Mouse (Mus musculus): ENCODE data around the gene Ssr1. TPM values are rescaled to one million over a fixed set of nuclear protein-coding genes. Genes with fewer than 3 reads are reported as not detected.

Ssr1 gene
- polyA plus RNA-seq, 1 experiment from 2014 or later, result 64.0 TPM

DNA sequence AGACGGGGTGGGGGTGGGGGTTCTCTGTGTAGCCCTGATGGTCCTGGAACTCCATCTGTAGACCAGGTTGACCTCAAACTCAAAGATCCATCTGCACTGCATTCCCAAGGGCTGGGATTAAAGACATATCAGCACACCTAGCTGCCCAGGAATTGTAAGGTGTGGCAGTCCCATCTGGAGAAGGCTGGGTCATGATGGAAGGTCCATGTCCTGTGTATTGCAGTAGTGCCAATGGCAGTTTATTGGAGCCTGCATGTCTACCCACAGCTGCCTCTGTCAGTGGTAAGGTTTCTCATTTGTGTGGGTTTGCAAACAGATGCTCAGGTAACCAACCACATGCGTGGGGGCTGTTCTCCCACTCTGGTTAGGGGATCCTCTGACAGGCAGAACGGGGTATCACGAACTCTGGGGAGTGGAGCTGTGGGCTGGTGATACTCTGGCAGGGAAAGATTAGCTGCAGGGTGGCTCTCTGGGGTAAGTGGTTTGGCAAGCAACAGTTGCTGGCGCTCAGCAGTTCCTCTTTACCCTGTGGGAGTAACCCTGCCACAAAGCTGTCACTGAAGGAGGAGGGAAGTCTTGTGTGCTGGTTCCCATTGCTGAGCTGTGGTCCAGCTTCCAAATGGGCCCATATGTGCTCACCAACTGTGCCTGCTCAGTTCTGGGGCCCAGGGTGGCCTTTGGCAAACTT lies 15.8 kb upstream of the Ssr1 start:
- H3K27me3 ChIP-seq, result no peaks in the 10 kb centered on the region
- H3K4me1 ChIP-seq (replicated peaks), result no peaks in the 10 kb centered on the region
- H3K9me3 ChIP-seq, result no peaks in the 10 kb centered on the region
- no peak overlapping the region for H3K9ac ChIP-seq
- no peak for ATAC-seq (ENCODE audit: low FRiP score, low read depth)
- no peak overlapping the region for H3K4me2 ChIP-seq
- no peak overlapping the region for H3K27ac ChIP-seq (replicated peaks)
- no peaks in the 10 kb centered on the region for H3K36me3 ChIP-seq
- 86% methylated on average over 5 of the region's 5 CpGs for WGBS
- H3K4me3 ChIP-seq, result no peak overlapping the region

- H3K9me3 ChIP-seq, result no peaks in the 10 kb centered on the region
- WGBS, result 95% methylated on average over 2 of the region's 2 CpGs
- no peak overlapping the region for H3K4me3 ChIP-seq
- H3K36me3 ChIP-seq, result no peaks in the 10 kb centered on the region
- no peak for ATAC-seq (ENCODE audit: low FRiP score, low read depth)
- H3K9ac ChIP-seq, result no peak overlapping the region
- no peak overlapping the region for H3K4me2 ChIP-seq
- no peak overlapping the region for H3K27ac ChIP-seq (replicated peaks)
- no peaks in the 10 kb centered on the region for H3K27me3 ChIP-seq
- H3K4me1 ChIP-seq (replicated peaks), result no peaks in the 10 kb centered on the region
Measured at GRCm38 (mm10) chr13:38007972-38008371, 14.0 kb upstream of the Ssr1 start.

- H3K27me3 ChIP-seq, result no peaks in the 10 kb centered on the region
- H3K4me1 ChIP-seq (replicated peaks), result no peaks in the 10 kb centered on the region
- 47% methylated on average over 1 of the region's 1 CpGs for WGBS
- H3K9me3 ChIP-seq, result no peaks in the 10 kb centered on the region
- no peak for ATAC-seq (ENCODE audit: low FRiP score, low read depth)
- no peaks in the 10 kb centered on the region for H3K36me3 ChIP-seq
- no peak overlapping the region for H3K4me3 ChIP-seq
- no peak overlapping the region for H3K27ac ChIP-seq (replicated peaks)
- no peak overlapping the region for H3K9ac ChIP-seq
- H3K4me2 ChIP-seq, result no peak overlapping the region
Measured at GRCm38 (mm10) chr13:38002461-38002860, 8.4 kb upstream of the Ssr1 start.

DNA sequence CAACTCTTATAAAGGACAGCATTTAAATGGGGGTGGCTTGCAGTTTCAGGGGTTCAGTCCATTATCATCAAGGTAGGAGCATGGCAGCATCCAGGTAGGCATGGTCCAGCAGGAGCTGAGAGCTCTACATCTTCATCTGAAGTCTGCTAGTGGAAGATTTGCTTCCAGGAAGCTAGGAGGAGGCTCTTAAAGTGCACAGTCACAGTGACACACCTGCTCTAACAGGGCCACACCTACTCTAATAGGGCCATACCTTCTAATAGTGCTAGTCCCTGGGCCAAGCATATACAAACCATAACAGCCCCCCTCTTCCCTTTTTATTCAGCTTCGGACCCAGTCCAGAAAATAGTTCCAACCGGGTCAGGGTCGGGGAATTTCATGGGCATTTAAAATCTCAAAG lies 5.7 kb upstream of the Ssr1 start:
- no peak overlapping the region for H3K9ac ChIP-seq
- no peak overlapping the region for H3K4me2 ChIP-seq
- H3K4me3 ChIP-seq, result no peak overlapping the region
- H3K36me3 ChIP-seq, result no peaks in the 10 kb centered on the region
- no peaks in the 10 kb centered on the region for H3K27me3 ChIP-seq
- no peaks in the 10 kb centered on the region for H3K9me3 ChIP-seq
- ATAC-seq (ENCODE audit: low FRiP score, low read depth), result no peak
- H3K4me1 ChIP-seq (replicated peaks), result peaks cover under 1% of the 10 kb centered on the region; the same call in 1 of the 2 replicates
- H3K27ac ChIP-seq (replicated peaks), result no peak overlapping the region
- WGBS, result 75% methylated on average over 3 of the region's 3 CpGs

DNA sequence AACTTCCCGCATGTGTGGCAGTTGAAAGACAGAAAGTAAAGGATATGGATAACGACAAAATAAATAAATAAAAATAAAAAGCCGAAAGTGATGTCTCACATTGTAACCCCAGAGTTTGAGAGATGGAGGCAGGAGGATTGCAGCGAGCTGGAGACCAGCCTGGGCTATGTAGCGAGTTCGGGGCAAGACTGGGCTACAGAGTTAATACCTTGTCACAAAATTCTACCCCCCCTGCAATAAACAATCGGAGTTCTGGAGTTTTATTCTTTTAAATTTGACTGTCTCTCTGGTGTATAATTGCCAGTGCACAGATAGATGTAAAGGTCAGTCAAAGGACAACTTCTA lies 360 bp upstream of the Ssr1 start:
- ATAC-seq (ENCODE audit: low FRiP score, low read depth), result peak; percentile 71
- H3K9me3 ChIP-seq, result no peaks in the 10 kb centered on the region
- peak overlapping the region; percentile 75 for H3K4me2 ChIP-seq
- peak overlapping the region; percentile 30 for H3K9ac ChIP-seq
- no peaks in the 10 kb centered on the region for H3K27me3 ChIP-seq
- H3K4me3 ChIP-seq, result peak overlapping the region; percentile 88
- 22% methylated on average over 7 of the region's 7 CpGs for WGBS
- H3K27ac ChIP-seq (replicated peaks), result peak overlapping the region; percentile 72
- H3K4me1 ChIP-seq (replicated peaks), result peaks cover 16% of the 10 kb centered on the region
- H3K36me3 ChIP-seq, result peaks cover 18% of the 10 kb centered on the region

DNA sequence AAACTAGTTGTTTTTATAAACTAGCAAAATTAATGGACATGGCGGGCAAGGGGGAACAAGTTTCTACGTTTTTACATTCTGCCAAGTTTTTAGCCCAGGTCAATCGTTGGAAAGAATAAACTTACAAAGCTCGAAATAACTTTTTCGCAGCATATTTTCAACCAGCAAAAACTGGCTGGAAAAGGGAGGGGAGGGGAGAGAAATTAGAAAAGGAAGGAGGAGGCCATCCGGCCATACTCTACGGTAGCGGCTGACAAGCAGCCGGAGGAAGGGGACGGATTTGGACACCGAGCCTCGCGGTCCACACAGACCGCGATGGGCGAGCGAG lies 677 bp downstream of the Ssr1 start:
- Histone ChIP-seq H3K27me3 (no peaks in the 10 kb centered on the region), H3K4me1 (replicated peaks) (peaks cover 16% of the 10 kb centered on the region), H3K4me3 (peak overlapping the region; percentile 88), H3K27ac (replicated peaks) (peak overlapping the region; percentile 94), H3K36me3 (peaks cover 27% of the 10 kb centered on the region), H3K4me2 (peak overlapping the region; percentile 75), H3K9me3 (no peaks in the 10 kb centered on the region), H3K9ac (peak overlapping the region; percentile 89)
- WGBS, result under 1% methylated on average over 17 of the region's 17 CpGs
- ATAC-seq (ENCODE audit: low FRiP score, low read depth), result no peak

GRCm38 (mm10) chr13:37992638-37993371 lies 1.2 kb downstream of the Ssr1 start:
- peak overlapping the region; percentile 88 for H3K4me3 ChIP-seq
- H3K4me1 ChIP-seq (replicated peaks), result peaks cover 16% of the 10 kb centered on the region
- peak overlapping the region; percentile 75 for H3K4me2 ChIP-seq
- H3K9ac ChIP-seq, result peak overlapping the region; percentile 89
- 0 out of 2 replicates have a peak overlapping the region, but pooled peaks have one; percentile 94 for H3K27ac ChIP-seq (replicated peaks)
- no peaks in the 10 kb centered on the region for H3K27me3 ChIP-seq
- no peaks in the 10 kb centered on the region for H3K9me3 ChIP-seq
- WGBS, result 13% methylated on average over 10 of the region's 10 CpGs
- ATAC-seq (ENCODE audit: low FRiP score, low read depth), result no peak
- H3K36me3 ChIP-seq, result peaks cover 33% of the 10 kb centered on the region

DNA sequence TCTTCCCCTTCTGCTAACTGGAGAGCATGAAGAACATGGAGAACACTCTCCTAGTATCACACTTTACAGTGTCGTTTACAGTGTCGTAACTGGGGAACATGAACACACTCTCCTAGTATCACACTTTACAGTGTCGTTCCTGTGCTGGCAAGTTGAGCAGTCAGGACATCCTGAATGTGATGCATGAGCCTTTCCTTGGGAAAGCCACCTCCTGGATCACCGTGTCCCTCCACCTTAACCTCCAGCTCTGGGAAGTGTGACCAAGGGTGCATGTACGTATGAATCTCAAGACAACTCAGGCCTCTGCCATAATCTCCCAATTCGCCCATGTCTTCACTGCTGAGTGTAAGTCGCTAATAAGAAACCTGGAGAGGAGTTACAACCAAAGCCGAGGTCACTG lies 4.3 kb downstream of the Ssr1 start:
- Histone ChIP-seq H3K27me3 (no peaks in the 10 kb centered on the region), H3K4me1 (replicated peaks) (peaks cover 15% of the 10 kb centered on the region), H3K4me2 (no peak overlapping the region), H3K9me3 (no peaks in the 10 kb centered on the region), H3K9ac (no peak overlapping the region), H3K4me3 (no peak overlapping the region), H3K27ac (replicated peaks) (no peak overlapping the region), H3K36me3 (peaks cover 59% of the 10 kb centered on the region)
- ATAC-seq (ENCODE audit: low FRiP score, low read depth), result no peak
- WGBS, result 95% methylated on average over 8 of the region's 8 CpGs

- H3K9ac ChIP-seq, result no peak overlapping the region
- H3K27ac ChIP-seq (replicated peaks), result no peak overlapping the region
- H3K27me3 ChIP-seq, result no peaks in the 10 kb centered on the region
- H3K36me3 ChIP-seq, result peaks cover 86% of the 10 kb centered on the region
- 84% methylated on average over 10 of the region's 10 CpGs for WGBS
- H3K4me2 ChIP-seq, result no peak overlapping the region
- H3K9me3 ChIP-seq, result no peaks in the 10 kb centered on the region
- no peak overlapping the region for H3K4me3 ChIP-seq
- ATAC-seq (ENCODE audit: low FRiP score, low read depth), result no peak
- H3K4me1 ChIP-seq (replicated peaks), result no peaks in the 10 kb centered on the region
Measured at GRCm38 (mm10) chr13:37986166-37986565, 7.9 kb downstream of the Ssr1 start.

DNA sequence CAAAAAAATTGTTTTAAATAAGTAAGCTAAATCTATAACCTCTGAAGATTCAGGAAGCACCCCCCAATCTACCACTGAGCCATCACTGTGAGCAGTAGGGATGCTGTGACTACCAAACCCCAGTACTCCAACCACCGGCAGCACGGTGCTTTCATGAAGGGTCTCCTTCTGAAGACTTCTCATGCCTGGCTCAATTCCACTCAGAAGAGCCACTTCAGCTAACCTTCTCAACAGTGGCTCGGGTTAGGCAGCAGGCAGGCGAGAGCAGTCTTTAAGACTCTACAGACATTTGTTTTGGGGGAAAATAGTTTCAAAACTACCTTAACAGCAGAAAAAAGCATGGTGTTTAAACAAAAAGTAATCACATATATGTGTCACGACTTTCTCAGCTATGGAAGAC lies 13.0 kb downstream of the Ssr1 start:
- peaks cover 74% of the 10 kb centered on the region for H3K36me3 ChIP-seq
- no peak overlapping the region for H3K4me3 ChIP-seq
- H3K4me2 ChIP-seq, result no peak overlapping the region
- WGBS, result 93% methylated on average over 5 of the region's 5 CpGs
- no peaks in the 10 kb centered on the region for H3K9me3 ChIP-seq
- no peak overlapping the region for H3K27ac ChIP-seq (replicated peaks)
- no peaks in the 10 kb centered on the region for H3K4me1 ChIP-seq (replicated peaks)
- H3K27me3 ChIP-seq, result no peaks in the 10 kb centered on the region
- ATAC-seq (ENCODE audit: low FRiP score, low read depth), result no peak
- no peak overlapping the region for H3K9ac ChIP-seq

DNA sequence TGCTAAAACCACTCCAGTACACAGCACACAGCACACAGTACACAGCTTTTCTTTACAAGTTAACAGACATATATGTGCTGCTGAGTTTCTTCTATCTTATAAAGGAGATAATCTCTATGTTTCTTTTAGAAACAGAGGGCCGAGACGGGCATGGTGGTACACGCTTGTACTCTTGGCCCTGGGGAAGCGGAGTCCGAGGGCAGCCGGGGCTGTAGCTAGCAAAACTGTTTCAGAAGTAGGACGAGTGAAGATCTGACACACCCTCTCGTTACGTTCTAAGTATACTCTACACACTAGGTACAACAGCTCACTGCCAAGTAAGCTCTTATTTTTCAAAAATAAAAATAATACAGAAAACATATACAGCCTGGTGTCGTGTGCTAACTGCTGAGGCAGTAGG lies 13.7 kb downstream of the Ssr1 start:
- Histone ChIP-seq H3K4me2 (no peak overlapping the region), H3K27ac (replicated peaks) (no peak overlapping the region), H3K27me3 (no peaks in the 10 kb centered on the region), H3K4me1 (replicated peaks) (no peaks in the 10 kb centered on the region), H3K36me3 (peaks cover 69% of the 10 kb centered on the region), H3K9me3 (no peaks in the 10 kb centered on the region), H3K9ac (no peak overlapping the region), H3K4me3 (no peak overlapping the region)
- 95% methylated on average over 10 of the region's 10 CpGs for WGBS
- ATAC-seq (ENCODE audit: low FRiP score, low read depth), result no peak

DNA sequence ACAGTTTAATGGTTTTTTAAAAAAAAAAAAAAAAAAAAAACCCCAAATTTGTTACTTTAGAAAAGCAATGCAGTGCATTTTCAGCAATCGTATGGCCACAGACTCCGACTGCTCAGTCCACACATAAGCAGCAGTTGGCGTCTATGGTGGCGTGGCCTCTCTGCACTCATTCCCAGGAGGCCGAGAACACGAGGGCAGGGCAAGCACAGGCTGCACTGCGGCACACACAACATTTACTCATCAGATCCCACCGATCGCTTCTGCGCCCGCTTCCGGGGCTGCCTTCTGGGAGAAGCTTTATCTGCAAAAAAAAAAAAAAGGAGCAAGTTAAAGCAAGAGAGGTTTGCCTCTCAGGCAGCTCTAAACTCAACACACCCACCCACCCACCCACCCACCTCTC lies 14.5 kb downstream of the Ssr1 start:
- Histone ChIP-seq H3K4me3 (no peak overlapping the region), H3K27ac (replicated peaks) (no peak overlapping the region), H3K36me3 (peaks cover 64% of the 10 kb centered on the region), H3K4me1 (replicated peaks) (no peaks in the 10 kb centered on the region), H3K27me3 (no peaks in the 10 kb centered on the region), H3K9ac (no peak overlapping the region), H3K4me2 (no peak overlapping the region), H3K9me3 (no peaks in the 10 kb centered on the region)
- ATAC-seq (ENCODE audit: low FRiP score, low read depth), result no peak
- WGBS, result 92% methylated on average over 12 of the region's 12 CpGs
